In genomic region chr7:120102164-120102972, GRCm38 (mm10) we compare ENCODE assay signal across 8 mouse cellular contexts. TPM values are rescaled to one million over a fixed set of nuclear protein-coding genes. Genes with fewer than 3 reads are reported as not detected.
DNase-seq lines count a peak whose midpoint lies in the region; ATAC-seq lines count a peak whose summit lies in the region.

Gene Tmem159, plus strand, starts transcription at chr7:120102353.

- no peak within 1 kb of the TSS for H3K27ac ChIP-seq in forebrain, embryonic 11.5 days (ENCODE audit: low read depth, low read length)
- H3K27ac ChIP-seq in heart, embryonic 14.5 days (replicated peaks in 1 of 2; ENCODE audit: control insufficient read depth in 1 of 2, insufficient read depth in 1 of 2, low read depth in 2 of 2, low read length in 2 of 2), result peak within 1 kb of the TSS; percentile 33 to 71; a peak in 3 of 4 replicates
- H3K27ac ChIP-seq in liver, embryonic 13.5 days, result no peak within 1 kb of the TSS

- H3K36me3 ChIP-seq in forebrain, embryonic 11.5 days (ENCODE audit: control insufficient read depth, insufficient read depth, low read length), result no peaks in the 10 kb centered on the region
- H3K36me3 ChIP-seq in heart, embryonic 14.5 days (ENCODE audit: control insufficient read depth, insufficient read depth, low read length), result 0 out of 2 replicates have a peak, but pooled peaks cover 9% of the 10 kb centered on the region
- H3K36me3 ChIP-seq in liver, embryonic 13.5 days, result no peaks in the 10 kb centered on the region

- no peaks in the 10 kb centered on the region; the same call in 1 of the 2 replicates for H3K4me1 ChIP-seq in forebrain, embryonic 11.5 days (replicated peaks; ENCODE audit: control insufficient read depth, insufficient read depth, low read length)
- peaks cover 6 to 23% of the 10 kb centered on the region in 2 experiments for H3K4me1 ChIP-seq in heart, embryonic 14.5 days (ENCODE audit: control insufficient read depth in 2 of 2, insufficient read depth in 2 of 2, low read length in 2 of 2)
- peaks cover 8% of the 10 kb centered on the region for H3K4me1 ChIP-seq in liver, embryonic 13.5 days (replicated peaks)

- peak within 1 kb of the TSS; percentile 60 for H3K9ac ChIP-seq in forebrain, embryonic 11.5 days (ENCODE audit: low read length)
- peak within 1 kb of the TSS; percentile 78 for H3K9ac ChIP-seq in heart, embryonic 14.5 days (ENCODE audit: low read length)
- H3K9ac ChIP-seq in liver, embryonic 13.5 days, result peak within 1 kb of the TSS; percentile 42

- under 1% methylated on average over 42 of the region's 42 CpGs for WGBS in forebrain, embryonic 11.5 days
- WGBS in heart, embryonic 14.5 days, result under 1% methylated on average over 42 of the region's 42 CpGs
- 1% methylated on average over 42 of the region's 42 CpGs for WGBS in liver, embryonic 13.5 days (ENCODE audit: insufficient replicate concordance)

- ATAC-seq in forebrain, embryonic 11.5 days (replicated peaks; ENCODE audit: low FRiP score), result peak; percentile 93
- peak; percentile 93 for ATAC-seq in heart, embryonic 14.5 days (ENCODE audit: insufficient number of reproducible peaks, insufficient read depth, low FRiP score, low read depth)
- ATAC-seq in liver, embryonic 13.5 days (ENCODE audit: low read depth), result peak; percentile 89

- H3K27me3 ChIP-seq in forebrain, embryonic 11.5 days (ENCODE audit: control insufficient read depth, insufficient read depth, low read length), result peaks cover 10% of the 10 kb centered on the region; the same call in 1 of the 2 replicates
- H3K27me3 ChIP-seq in heart, embryonic 14.5 days (ENCODE audit: control insufficient read depth, insufficient read depth, low read length), result no peaks in the 10 kb centered on the region
- peaks cover 8% of the 10 kb centered on the region; the same call in 1 of the 2 replicates for H3K27me3 ChIP-seq in liver, embryonic 13.5 days

- H3K4me3 ChIP-seq in forebrain, embryonic 11.5 days (ENCODE audit: low read depth, low read length), result peak within 1 kb of the TSS; percentile 53
- peak within 1 kb of the TSS; percentile 76 to 94 for H3K4me3 ChIP-seq in heart, embryonic 14.5 days (ENCODE audit: control insufficient read depth in 1 of 2, insufficient read depth in 1 of 2, low read depth in 1 of 2, low read length in 2 of 2)
- H3K4me3 ChIP-seq in liver, embryonic 13.5 days (replicated peaks), result peak within 1 kb of the TSS; percentile 59

- H3K4me2 ChIP-seq in forebrain, embryonic 11.5 days (ENCODE audit: low read depth, low read length, severe bottlenecking), result peak within 1 kb of the TSS; percentile 76
- H3K4me2 ChIP-seq in heart, embryonic 14.5 days (ENCODE audit: low read length), result peak within 1 kb of the TSS; percentile 99
- peak within 1 kb of the TSS; percentile 77 for H3K4me2 ChIP-seq in liver, embryonic 13.5 days

- peak; percentile 52 for DNase-seq in CD4-positive, CD25-positive, alpha-beta regulatory T cell, adult 2 months (ENCODE audit: low read depth, low spot score)
- DNase-seq in c-Kit-positive CD71-negative TER-119-negative erythroid progenitor cells, embryonic 14.5 days (ENCODE audit: low read depth), result peak; percentile 67
- peak; percentile 88 for DNase-seq in forebrain, embryonic 11.5 days (ENCODE audit: low spot score)
- DNase-seq in kidney, postnatal 10 days, result peak; percentile 97
- DNase-seq in liver, embryonic 13.5 days, result peak; percentile 57
- DNase-seq in naive thymus-derived CD4-positive, alpha-beta T cell, adult 2 months (ENCODE audit: low read depth), result peak; percentile 17
- peak; percentile 67 to 77 for DNase-seq in spleen, postnatal 4 days (ENCODE audit: low spot score in 2 of 2)

- H3K9me3 ChIP-seq in forebrain, embryonic 11.5 days (ENCODE audit: control insufficient read depth, low read length), result no peaks in the 10 kb centered on the region
- no peaks in the 10 kb centered on the region for H3K9me3 ChIP-seq in heart, embryonic 14.5 days (ENCODE audit: control insufficient read depth, low read length)
- no peaks in the 10 kb centered on the region for H3K9me3 ChIP-seq in liver, embryonic 13.5 days (replicated peaks)

RNA-seq across cellular contexts. Expression of gene Tmem159, which starts in this region (rescaled TPM):
- polyA plus RNA-seq in forebrain, embryonic 11.5 days (2014; fragmentation: Nextera tagmentation; extraction: Ambion mirVana), result 10.4 and 10.9 TPM in 2 replicates
- 24.4 and 25.1 TPM in 2 replicates for polyA plus RNA-seq in heart, embryonic 14.5 days (2014; fragmentation: Nextera tagmentation; extraction: Ambion mirVana)
- 2.5 and 3.2 TPM in 2 replicates for polyA plus RNA-seq in liver, embryonic 13.5 days (2015; fragmentation: Nextera tagmentation; extraction: Ambion mirVana)

Comparison
In these comparisons a context has a peak if more than half of its experiments do, and no peak if none do; other contexts are left out.
1. DNase-seq: peak in every context shown above with its lines; median percentile 97 in kidney, postnatal 10 days; 88 in forebrain, embryonic 11.5 days; 72 in spleen, postnatal 4 days; 67 in c-Kit-positive CD71-negative TER-119-negative erythroid progenitor cells, embryonic 14.5 days; 57 in liver, embryonic 13.5 days; 52 in CD4-positive, CD25-positive, alpha-beta regulatory T cell, adult 2 months; 17 in naive thymus-derived CD4-positive, alpha-beta T cell, adult 2 months.
2. H3K27ac ChIP-seq: peak in heart, embryonic 14.5 days (2 of 2); none in forebrain, embryonic 11.5 days (single experiment) and liver, embryonic 13.5 days (single experiment).
3. Peak in every context shown above with its lines, with median percentiles within 50 percentile points of each other: ATAC-seq, H3K4me2 ChIP-seq, H3K4me3 ChIP-seq and H3K9ac ChIP-seq.